Mouse (Mus musculus) cerebellum, adult 2 months (tissue): ENCODE data around the gene Mta1.

Source experiments
- CTCF ChIP-seq: fragments of 200-500 bp; IDR thresholded peaks from 2 replicates; pipeline ENCODE4 v1.5.1; 2011; ENCODE audit warnings: low read depth, mild to moderate bottlenecking, control low read depth, low read length, moderate library complexity, borderline replicate concordance; ENCODE audit not compliant: insufficient read depth
- POLR2A ChIP-seq: fragments of 200-500 bp; IDR thresholded peaks from 2 replicates; pipeline ENCODE4 v1.6.1; 2011; ENCODE audit warnings: low read length, control low read depth, borderline replicate concordance; ENCODE audit not compliant: insufficient read depth

- TF ChIP-seq CTCF: no peak
- TF ChIP-seq POLR2A: no peak
Measured at GRCm38 (mm10) chr12:113176960-113177725, 79.1 kb downstream of the Mta1 start.
